Mouse (Mus musculus) neural tube, embryonic 12.5 days (tissue): ENCODE data around the gene Magee2. TPM values are rescaled to one million over a fixed set of nuclear protein-coding genes. Genes with fewer than 3 reads are reported as not detected.
"Not testable (repeated sequence)": the region's sequence is repeated elsewhere in the genome, so short reads cannot be mapped to it uniquely, and the experiment has no call there.

ENCODE experiments used
- ATAC-seq: fragments of 200-750 bp; cut with Nextera tagmentation; 2 replicates; pipeline ENCODE4 v1.8.0; 2017; ENCODE audit warnings: low read depth, mild to moderate bottlenecking, moderate TSS enrichment, moderate library complexity; ENCODE audit not compliant: low FRiP score
- H3K27ac ChIP-seq: fragments of 300-500 bp; sonication (generic); 2 replicates; pipeline ENCODE4 v1.5.1; 2016
- H3K27me3 ChIP-seq: fragments of 300-500 bp; sonication (generic); replicated peaks from 2 replicates; pipeline ENCODE4 v1.6.1; 2016; ENCODE audit warnings: mild to moderate bottlenecking
- H3K36me3 ChIP-seq: fragments of 300-500 bp; sonication (generic); 2 replicates; pipeline ENCODE4 v1.6.1; 2016; ENCODE audit warnings: mild to moderate bottlenecking
- H3K4me1 ChIP-seq: fragments of 300-500 bp; sonication (generic); 2 replicates; pipeline ENCODE4 v1.6.1; 2016
- H3K4me2 ChIP-seq: fragments of 300-500 bp; sonication (generic); replicated peaks from 2 replicates; pipeline ENCODE4 v1.6.1; 2016; ENCODE audit warnings: mild to moderate bottlenecking
- H3K4me3 ChIP-seq: fragments of 300-500 bp; sonication (generic); 2 replicates; pipeline ENCODE4 v1.5.1; 2016
- H3K9ac ChIP-seq: fragments of 300-500 bp; sonication (generic); 2 replicates; pipeline ENCODE4 v1.6.1; 2016; ENCODE audit warnings: mild to moderate bottlenecking
- H3K9me3 ChIP-seq: fragments of 300-500 bp; sonication (generic); 2 replicates; pipeline ENCODE4 v1.6.1; 2016; ENCODE audit warnings: mild to moderate bottlenecking
- WGBS: fragments of 180-500 bp; shearing (Covaris S2); methylation state at CpG from one replicate; pipeline ENCODE4 v1.1.7; 2016; 5-methylcytosine and 5-hydroxymethylcytosine counted together
- polyA plus RNA-seq: library from polyadenylated mRNA; unstranded; fragments of >200 nt; fragmentation: Nextera tagmentation; extraction: Ambion mirVana; gene quantifications from 2 replicates; pipeline ENCODE4 v1.2.1, GENCODE M21; 2016

The Magee2 gene
- polyA plus RNA-seq: 7.7 and 8.4 TPM in 2 replicates

- H3K27ac ChIP-seq: no peak within 1 kb of the TSS
Measured at GRCm38 (mm10) chrX:104856751-104857341, at the start of gene Magee2. Gene Magee2, minus strand, starts transcription at chrX:104857267.

GRCm38 (mm10) chrX:104853610-104854009 is 3.5 kb downstream of the Magee2 start:
- Histone ChIP-seq H3K9ac (no peak overlapping the region), H3K9me3 (no peaks in the 10 kb centered on the region), H3K4me3 (no peak overlapping the region), H3K4me2 (0 out of 2 replicates have a peak overlapping the region, but pooled peaks have one; percentile 1), H3K27ac (no peak overlapping the region), H3K4me1 (no peaks in the 10 kb centered on the region), H3K36me3 (no peaks in the 10 kb centered on the region), H3K27me3 (peaks cover 6% of the 10 kb centered on the region)
- no peak for ATAC-seq
- whole genome bisulfite sequencing: 33% methylated on average over 9 of the region's 9 CpGs

More at GRCm38 (mm10) chrX:104856751-104857341, at the start of gene Magee2:
- 18% methylated on average over 37 of the region's 37 CpGs for WGBS
- Histone ChIP-seq H3K27me3 (peaks cover 6% of the 10 kb centered on the region), H3K4me2 (peak within 1 kb of the TSS; percentile 56), H3K4me3 (peak within 1 kb of the TSS; percentile 41), H3K9me3 (no peaks in the 10 kb centered on the region), H3K36me3 (no peaks in the 10 kb centered on the region), H3K4me1 (no peaks in the 10 kb centered on the region), H3K9ac (peak within 1 kb of the TSS; percentile 56)
- ATAC-seq: peak; percentile 94

- H3K27ac ChIP-seq, ATAC-seq: not testable (repeated sequence)
- 69% methylated on average over 4 of the region's 5 CpGs for WGBS
Measured at GRCm38 (mm10) chrX:104817583-104817982, 39.5 kb downstream of the Magee2 start.

DNA sequence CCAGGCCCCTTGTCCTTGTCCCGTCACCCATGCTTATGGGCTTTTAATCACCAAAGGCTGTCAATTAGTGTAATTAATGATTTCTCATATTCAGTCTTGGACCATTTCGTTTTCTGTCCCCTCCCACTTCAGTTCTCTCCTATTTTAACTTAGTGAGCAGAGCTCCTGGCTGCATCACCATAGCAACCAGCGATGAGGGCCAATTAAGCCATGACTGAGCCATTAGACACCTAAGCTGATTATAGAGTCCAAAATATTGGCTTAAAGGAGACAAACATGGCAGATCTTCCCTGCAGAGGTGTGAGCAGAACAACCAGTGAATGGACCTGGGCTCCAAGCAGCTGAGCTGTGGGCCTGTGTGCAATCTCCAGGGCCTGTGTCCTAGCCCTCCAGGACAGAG is 40.1 kb downstream of the Magee2 start:
- not testable (repeated sequence) for H3K4me2 ChIP-seq, ATAC-seq, H3K27ac ChIP-seq, H3K4me3 ChIP-seq, H3K36me3 ChIP-seq, H3K27me3 ChIP-seq, H3K9me3 ChIP-seq, H3K9ac ChIP-seq, H3K4me1 ChIP-seq
- 67% methylated on average over 1 of the region's 3 CpGs for WGBS

More at GRCm38 (mm10) chrX:104817583-104817982, 39.5 kb downstream of the Magee2 start:
- not testable (repeated sequence) for H3K27me3 ChIP-seq, H3K9ac ChIP-seq, H3K4me2 ChIP-seq, H3K36me3 ChIP-seq, H3K4me3 ChIP-seq, H3K9me3 ChIP-seq, H3K4me1 ChIP-seq

GRCm38 (mm10) chrX:104813704-104814103 is 43.4 kb downstream of the Magee2 start:
- not testable (repeated sequence) for H3K27me3 ChIP-seq, H3K9ac ChIP-seq, H3K4me2 ChIP-seq, H3K4me3 ChIP-seq, ATAC-seq, H3K27ac ChIP-seq, H3K36me3 ChIP-seq, H3K4me1 ChIP-seq, H3K9me3 ChIP-seq
- WGBS: 42% methylated on average over 4 of the region's 4 CpGs

Other genes with a start within 250 kb of the Magee2 start
- 7.7 and 9.4 TPM in 2 replicates for gene Zdhhc15, start 186.2 kb downstream of the Magee2 start, polyA plus RNA-seq
- 46.3 and 48.0 TPM in 2 replicates for gene Pbdc1, start 222.5 kb upstream of the Magee2 start, polyA plus RNA-seq